Mouse (Mus musculus) kidney, embryonic 14.5 days (tissue): Measurements from ENCODE around the gene Ppp1r15b. TPM values are rescaled to one million over a fixed set of nuclear protein-coding genes. Genes with fewer than 3 reads are reported as not detected.
A peak's percentile ranks its signal among the peaks of the same experiment; 100 is the strongest.

ENCODE experiments used
- ATAC-seq: fragments of 200-750 bp; cut with Nextera tagmentation; 2 replicates; pipeline ENCODE4 v1.8.0; 2017; ENCODE audit warnings: moderate number of reproducible peaks, mild to moderate bottlenecking, moderate TSS enrichment, moderate library complexity; ENCODE audit not compliant: low FRiP score, low TSS enrichment
- H3K27ac ChIP-seq: fragments of 300-500 bp; sonication (generic); 2 replicates; pipeline ENCODE4 v1.5.1; 2014; ENCODE audit warnings: low read depth, mild to moderate bottlenecking, low read length, moderate library complexity, mixed read lengths
- H3K27me3 ChIP-seq: fragments of 300-500 bp; sonication (generic); 2 replicates; pipeline ENCODE4 v1.6.1; 2014; ENCODE audit warnings: mild to moderate bottlenecking, low read length; ENCODE audit not compliant: control insufficient read depth, insufficient read depth
- H3K36me3 ChIP-seq: fragments of 300-500 bp; sonication (generic); 2 replicates; pipeline ENCODE4 v1.6.1; 2014; ENCODE audit warnings: low read length, mixed read lengths; ENCODE audit not compliant: control insufficient read depth, insufficient read depth
- H3K4me1 ChIP-seq: fragments of 300-500 bp; sonication (generic); 2 replicates; pipeline ENCODE4 v1.6.1; 2014; ENCODE audit warnings: low read length, mixed read lengths; ENCODE audit not compliant: control insufficient read depth, insufficient read depth
- H3K4me2 ChIP-seq: fragments of 300-500 bp; sonication (generic); replicated peaks from 2 replicates; pipeline ENCODE4 v1.6.1; 2014; ENCODE audit warnings: low read depth, mild to moderate bottlenecking, low read length
- H3K4me3 ChIP-seq: fragments of 300-500 bp; sonication (generic); 2 replicates; pipeline ENCODE4 v1.5.1; 2014; ENCODE audit warnings: mild to moderate bottlenecking, low read length
- H3K9ac ChIP-seq: fragments of 300-500 bp; sonication (generic); 2 replicates; pipeline ENCODE4 v1.6.1; 2014; ENCODE audit warnings: low read depth, mild to moderate bottlenecking, low read length, moderate library complexity
- H3K9me3 ChIP-seq: fragments of 300-500 bp; sonication (generic); 2 replicates; pipeline ENCODE4 v1.6.1; 2016; ENCODE audit warnings: low read length; ENCODE audit not compliant: control insufficient read depth
- WGBS: fragments of 180-500 bp; shearing (Covaris S2); extraction: QIAGEN DNeasy Blood & Tissue Kit; methylation state at CpG from one replicate; pipeline ENCODE4 v1.1.7; 2014; 5-methylcytosine and 5-hydroxymethylcytosine counted together
- polyA plus RNA-seq: library from polyadenylated mRNA; unstranded; fragments of >200 nt; fragmentation: Nextera tagmentation; extraction: Ambion mirVana; gene quantifications from 2 replicates; pipeline ENCODE4 v1.2.1, GENCODE M21; 2014

Gene Ppp1r15b
- 17.9 and 49.4 TPM in 2 replicates for polyA plus RNA-seq

- H3K4me3 ChIP-seq: peak within 1 kb of the TSS; percentile 96
- ATAC-seq: peak; percentile 99
- H3K4me1 ChIP-seq: peaks cover 17% of the 10 kb centered on the region
- H3K27ac ChIP-seq: peak within 1 kb of the TSS; percentile 92
- H3K27me3 ChIP-seq: no peaks in the 10 kb centered on the region
- H3K4me2 ChIP-seq: peak within 1 kb of the TSS; percentile 97
- WGBS: under 1% methylated on average over 71 of the region's 72 CpGs
- peaks cover 10% of the 10 kb centered on the region; the same call in 1 of the 2 replicates for H3K36me3 ChIP-seq
- no peaks in the 10 kb centered on the region for H3K9me3 ChIP-seq
- H3K9ac ChIP-seq: peak within 1 kb of the TSS; percentile 97
These were observed at the start of gene Ppp1r15b for GRCm38 (mm10) chr1:133130638-133131560. Gene Ppp1r15b, plus strand, starts transcription at chr1:133131143.

DNA sequence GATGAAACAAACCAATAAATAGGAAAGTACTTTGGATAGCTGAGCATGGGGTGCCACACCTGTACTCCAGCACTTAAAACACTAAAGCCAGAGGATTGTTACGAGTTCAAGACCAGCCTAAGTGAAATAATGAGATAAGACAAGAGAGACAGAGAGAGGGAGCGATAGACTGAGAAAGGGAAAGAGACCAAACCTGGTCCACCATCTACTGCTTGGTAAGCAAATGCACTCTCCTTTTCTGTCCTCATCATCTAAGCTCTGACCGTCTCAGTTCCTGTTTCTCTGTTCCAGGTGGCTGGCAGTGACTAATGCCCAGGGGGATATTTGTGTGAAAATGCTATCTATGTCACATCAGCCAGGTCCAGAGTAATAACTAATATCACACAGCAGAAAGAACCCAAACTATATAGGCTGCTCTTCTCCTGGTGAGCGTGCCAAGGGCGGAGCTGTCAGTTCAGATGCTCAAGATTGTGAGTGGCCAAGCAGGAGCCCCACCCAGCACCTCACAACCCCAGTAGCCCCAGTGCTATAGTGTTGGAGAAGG is 47.9 kb upstream of the Ppp1r15b start:
- Histone ChIP-seq H3K27me3 (no peaks in the 10 kb centered on the region; the same call in 1 of the 2 replicates), H3K36me3 (peaks cover 4% of the 10 kb centered on the region; the same call in 1 of the 2 replicates), H3K4me3 (no peak overlapping the region), H3K4me2 (no peak overlapping the region), H3K27ac (no peak overlapping the region), H3K4me1 (0 out of 2 replicates have a peak, but pooled peaks cover 10% of the 10 kb centered on the region), H3K9ac (no peak overlapping the region), H3K9me3 (no peaks in the 10 kb centered on the region)
- no peak for ATAC-seq
- WGBS: 92% methylated on average over 5 of the region's 5 CpGs

DNA sequence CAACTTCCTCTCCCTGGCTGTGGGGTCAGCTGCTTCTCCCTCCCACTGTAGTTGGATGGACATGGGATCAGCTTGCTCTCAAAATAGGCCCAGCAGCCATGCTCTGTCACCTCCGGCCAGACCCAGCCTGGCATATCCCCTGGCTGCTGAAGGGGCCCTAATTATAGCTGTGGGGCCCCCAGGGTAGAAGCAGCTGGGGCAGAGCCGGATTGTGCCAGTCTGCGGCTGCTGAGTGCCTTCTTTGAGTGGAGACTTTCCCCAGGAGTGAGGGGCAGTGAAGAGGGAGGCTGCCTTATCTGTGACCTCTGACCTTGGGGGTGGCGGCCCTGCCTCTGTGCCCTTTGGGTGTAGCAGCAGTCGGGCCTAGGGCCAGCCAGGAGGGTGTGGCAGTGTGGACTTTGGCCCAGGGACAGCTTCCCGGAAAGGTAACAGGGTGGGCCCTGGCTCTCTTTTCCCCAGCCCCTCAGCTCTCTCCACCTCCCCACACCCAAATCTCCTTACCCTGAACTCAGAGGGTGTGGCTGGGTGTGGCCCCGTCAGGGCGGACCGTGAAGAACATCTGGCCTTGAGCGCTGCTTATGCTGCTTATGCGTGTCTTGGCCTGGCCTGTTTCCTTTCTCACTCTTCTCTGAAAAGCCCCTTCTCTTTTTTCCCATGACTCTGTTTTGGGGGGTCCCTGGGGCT is 46.9 kb upstream of the Ppp1r15b start:
- Histone ChIP-seq H3K4me3 (no peak overlapping the region), H3K36me3 (peaks cover 4% of the 10 kb centered on the region; the same call in 1 of the 2 replicates), H3K27ac (no peak overlapping the region), H3K4me1 (0 out of 2 replicates have a peak, but pooled peaks cover 10% of the 10 kb centered on the region), H3K9me3 (no peaks in the 10 kb centered on the region), H3K4me2 (no peak overlapping the region), H3K27me3 (no peaks in the 10 kb centered on the region; the same call in 1 of the 2 replicates), H3K9ac (no peak overlapping the region)
- 70% methylated on average over 11 of the region's 11 CpGs for WGBS
- ATAC-seq: peak; percentile 33; the same call in 1 of the 2 replicates

- H3K36me3 ChIP-seq: no peaks in the 10 kb centered on the region; the same call in 1 of the 2 replicates
- no peak overlapping the region for H3K9ac ChIP-seq
- H3K9me3 ChIP-seq: no peaks in the 10 kb centered on the region
- H3K4me2 ChIP-seq: no peak overlapping the region
- H3K4me3 ChIP-seq: no peak overlapping the region
- no peak for ATAC-seq
- H3K27me3 ChIP-seq: no peaks in the 10 kb centered on the region; the same call in 1 of the 2 replicates
- no peak overlapping the region for H3K27ac ChIP-seq
- H3K4me1 ChIP-seq: 0 out of 2 replicates have a peak, but pooled peaks cover 10% of the 10 kb centered on the region
- WGBS: 66% methylated on average over 13 of the region's 14 CpGs
These were observed 46.1 kb upstream of the Ppp1r15b start for GRCm38 (mm10) chr1:133084708-133085416.

DNA sequence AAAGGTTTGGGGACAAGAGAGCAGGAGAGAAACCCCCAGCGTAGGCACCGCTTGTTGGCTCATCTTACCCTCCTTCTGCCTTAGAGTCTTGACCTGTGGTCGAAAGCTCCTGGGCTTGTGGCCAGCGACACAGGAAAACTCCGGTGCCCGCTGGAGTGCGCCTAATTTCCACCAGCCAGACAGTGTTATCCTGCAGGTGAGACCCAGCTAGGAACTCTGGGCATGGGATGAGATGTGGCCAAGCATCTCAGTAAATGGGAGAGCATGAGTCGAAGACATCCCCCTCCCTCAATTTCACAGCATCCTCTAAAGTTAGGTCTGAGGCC is 45.6 kb upstream of the Ppp1r15b start:
- no peaks in the 10 kb centered on the region for H3K9me3 ChIP-seq
- no peak overlapping the region for H3K4me2 ChIP-seq
- H3K9ac ChIP-seq: no peak overlapping the region
- ATAC-seq: no peak
- no peaks in the 10 kb centered on the region; the same call in 1 of the 2 replicates for H3K36me3 ChIP-seq
- WGBS: 69% methylated on average over 8 of the region's 8 CpGs
- H3K27ac ChIP-seq: no peak overlapping the region
- no peaks in the 10 kb centered on the region for H3K27me3 ChIP-seq
- 0 out of 2 replicates have a peak, but pooled peaks cover 10% of the 10 kb centered on the region for H3K4me1 ChIP-seq
- H3K4me3 ChIP-seq: no peak overlapping the region

DNA sequence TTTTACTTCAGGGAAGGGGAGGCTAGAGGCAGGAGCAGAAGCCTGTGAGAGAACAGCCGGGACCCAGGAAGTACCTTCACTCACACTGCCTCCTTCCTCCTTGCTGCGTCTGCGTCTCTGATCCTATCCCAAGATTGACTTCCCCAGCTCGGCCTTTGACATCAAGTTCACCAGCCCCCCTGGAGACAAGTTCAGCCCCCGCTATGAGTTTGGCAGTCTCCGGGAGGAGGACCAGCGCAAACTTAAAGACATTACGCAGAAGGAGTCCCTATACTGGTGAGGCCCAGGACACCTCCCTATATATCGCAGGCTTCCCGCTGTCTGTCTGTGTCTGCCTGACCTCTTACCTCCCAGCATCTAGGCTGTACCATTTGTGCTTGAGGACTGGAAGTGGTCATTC is 44.1 kb upstream of the Ppp1r15b start:
- H3K4me2 ChIP-seq: no peak overlapping the region
- no peaks in the 10 kb centered on the region; the same call in 1 of the 2 replicates for H3K36me3 ChIP-seq
- ATAC-seq: no peak
- no peak overlapping the region for H3K9ac ChIP-seq
- H3K9me3 ChIP-seq: no peaks in the 10 kb centered on the region
- H3K4me1 ChIP-seq: 0 out of 2 replicates have a peak, but pooled peaks cover 10% of the 10 kb centered on the region
- no peak overlapping the region for H3K27ac ChIP-seq
- no peaks in the 10 kb centered on the region for H3K27me3 ChIP-seq
- no peak overlapping the region for H3K4me3 ChIP-seq
- WGBS: 84% methylated on average over 10 of the region's 10 CpGs

- peak; percentile 63 for ATAC-seq
- H3K27ac ChIP-seq: no peak overlapping the region
- 46% methylated on average over 7 of the region's 7 CpGs for WGBS
These were observed 43.6 kb upstream of the Ppp1r15b start for GRCm38 (mm10) chr1:133087206-133087905.

GRCm38 (mm10) chr1:133088196-133088595 is 42.7 kb upstream of the Ppp1r15b start:
- Histone ChIP-seq H3K4me2 (no peak overlapping the region), H3K27me3 (no peaks in the 10 kb centered on the region), H3K4me3 (no peak overlapping the region), H3K9ac (no peak overlapping the region), H3K36me3 (no peaks in the 10 kb centered on the region; the same call in 1 of the 2 replicates), H3K4me1 (0 out of 2 replicates have a peak, but pooled peaks cover 10% of the 10 kb centered on the region), H3K9me3 (no peaks in the 10 kb centered on the region), H3K27ac (no peak overlapping the region)
- ATAC-seq: no peak
- WGBS: 81% methylated on average over 10 of the region's 10 CpGs

More at GRCm38 (mm10) chr1:133087206-133087905, 43.6 kb upstream of the Ppp1r15b start:
- Histone ChIP-seq H3K9me3 (no peaks in the 10 kb centered on the region), H3K9ac (no peak overlapping the region), H3K4me2 (no peak overlapping the region), H3K4me3 (no peak overlapping the region), H3K36me3 (no peaks in the 10 kb centered on the region; the same call in 1 of the 2 replicates), H3K4me1 (0 out of 2 replicates have a peak, but pooled peaks cover 10% of the 10 kb centered on the region), H3K27me3 (no peaks in the 10 kb centered on the region)
